Mouse (Mus musculus) adrenal gland, postnatal 25 days (tissue): ENCODE data around the gene Ankrd39. TPM values are rescaled to one million over a fixed set of nuclear protein-coding genes. Genes with fewer than 3 reads are reported as not detected.

Source experiments
- DNase-seq: peaks from one replicate; pipeline ENCODE4 v3.0.0; 2021; ENCODE audit warnings: mixed read lengths
- total RNA-seq: library from RNA; stranded (reverse); gene quantifications from 2 replicates; pipeline ENCODE4 v1.2.3, GENCODE M21; 2021

The Ankrd39 gene
- total RNA-seq, 1 experiment from 2014 or later: 19.7 TPM

DNA sequence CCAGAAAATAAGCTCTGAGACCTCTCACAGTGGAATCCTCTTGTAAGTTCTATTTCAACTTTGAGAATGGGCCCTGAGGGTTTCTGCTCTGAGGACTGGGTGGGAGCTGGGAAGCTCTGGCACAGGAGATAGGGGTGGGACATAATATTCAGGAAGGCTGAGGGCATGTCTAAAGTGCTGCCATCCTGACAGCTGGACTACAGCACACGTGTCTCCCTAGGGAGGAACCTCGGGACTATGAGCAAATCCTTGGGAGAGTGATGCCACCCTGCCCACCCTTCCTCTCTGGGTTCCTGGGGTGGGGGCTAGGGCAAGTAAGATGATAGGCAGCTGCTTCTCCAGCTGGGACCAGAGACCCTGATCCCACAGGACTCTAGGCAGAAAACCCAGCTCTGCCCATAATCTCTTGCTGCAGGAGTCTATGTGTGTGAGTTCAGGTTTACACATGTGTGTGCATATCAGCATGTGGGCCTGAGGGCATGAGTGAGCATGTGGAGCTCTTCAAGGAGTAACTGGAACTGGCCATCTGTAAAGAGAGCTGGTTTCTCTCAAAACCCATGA, 25.0 kb upstream of the Ankrd39 start:
- DNase-seq: no peak

DNA sequence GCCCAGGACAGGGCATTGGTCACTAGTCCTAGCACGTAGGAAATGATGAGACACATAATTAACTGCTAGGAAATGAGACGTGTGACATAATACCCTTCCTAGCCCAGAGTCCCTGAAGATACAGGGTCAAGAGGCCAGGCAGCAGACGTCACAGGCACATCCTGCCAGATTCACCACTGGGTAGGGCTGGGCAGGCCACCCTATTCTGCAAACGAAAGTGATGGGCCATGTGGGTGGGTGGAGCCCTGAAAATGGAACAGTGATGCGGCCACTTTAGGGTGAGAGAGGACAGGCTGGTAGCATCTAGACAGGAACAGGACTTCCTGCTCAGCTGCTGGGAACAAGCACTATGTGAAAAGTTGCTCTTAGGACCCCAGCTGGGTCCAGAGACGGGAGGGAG, 24.4 kb upstream of the Ankrd39 start:
- DNase-seq: peak; percentile 66

DNA sequence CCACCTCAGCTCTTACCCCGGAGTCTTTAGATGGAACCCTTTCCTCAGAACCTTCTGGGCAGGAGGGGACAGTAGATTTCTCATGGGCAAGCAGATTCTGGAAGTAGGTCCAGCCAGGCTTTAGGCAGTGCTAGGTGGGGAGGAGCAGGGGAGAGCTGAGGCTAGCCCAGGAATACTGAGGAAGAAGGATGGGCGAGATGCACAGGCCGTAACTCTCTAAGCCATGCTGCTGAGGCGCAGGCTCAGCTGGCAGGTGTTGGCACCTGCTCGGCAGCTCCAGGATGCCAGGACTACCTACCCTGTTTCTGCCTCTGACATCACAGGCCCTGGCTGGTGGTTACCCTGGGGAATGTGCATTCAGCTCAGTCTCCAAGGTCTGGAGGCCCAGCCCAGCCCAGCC, 23.1 kb upstream of the Ankrd39 start:
- DNase-seq: no peak

DNA sequence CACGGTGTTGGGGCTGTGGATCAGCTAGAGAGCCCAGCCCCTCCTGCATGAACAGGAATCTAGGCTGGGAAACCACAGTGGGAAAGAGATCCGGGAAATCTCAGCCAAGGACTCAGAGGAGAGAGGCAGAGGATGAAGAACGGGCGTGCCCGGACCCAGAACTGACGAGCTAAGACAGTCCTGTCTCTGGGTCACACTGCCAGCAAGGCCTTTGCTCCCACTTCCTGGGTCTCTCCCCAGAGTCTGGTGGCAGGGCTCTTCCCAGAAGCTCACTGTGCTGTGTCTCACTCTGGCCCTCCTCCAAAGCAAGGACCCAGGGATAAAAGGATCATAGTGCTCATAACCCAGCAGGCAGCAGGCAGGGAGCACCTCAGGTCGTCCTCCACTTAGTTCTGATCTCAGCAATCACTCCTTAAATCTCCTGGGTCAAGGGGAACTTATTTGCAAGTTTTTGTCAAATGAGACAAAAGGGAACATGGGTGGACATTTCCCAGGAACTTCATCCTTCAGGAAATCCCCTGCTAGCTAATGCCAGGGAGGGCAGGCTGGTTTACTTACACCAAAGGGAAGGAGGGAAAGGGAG, 22.5 kb upstream of the Ankrd39 start:
- DNase-seq: no peak

DNA sequence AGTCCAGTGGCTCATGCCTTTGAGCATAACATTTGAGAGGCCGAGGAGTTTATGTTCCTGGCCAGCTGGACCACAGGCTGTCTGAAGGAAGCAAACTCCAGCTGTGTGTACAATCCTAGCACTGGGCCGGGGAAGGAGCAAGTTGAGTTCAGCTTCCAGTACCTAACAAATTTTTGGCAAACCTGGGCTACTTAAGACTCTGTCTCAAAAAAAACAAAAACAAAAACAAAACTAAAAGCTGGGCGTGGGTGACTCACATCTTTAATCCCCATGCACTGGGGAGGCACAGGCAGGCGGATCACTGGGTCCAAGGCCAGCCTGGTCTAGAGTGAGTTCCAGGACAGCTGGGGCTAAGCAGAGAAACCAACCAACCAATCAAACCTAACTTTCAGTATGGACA, 21.5 kb upstream of the Ankrd39 start:
- DNase-seq: peak; percentile 37

DNA sequence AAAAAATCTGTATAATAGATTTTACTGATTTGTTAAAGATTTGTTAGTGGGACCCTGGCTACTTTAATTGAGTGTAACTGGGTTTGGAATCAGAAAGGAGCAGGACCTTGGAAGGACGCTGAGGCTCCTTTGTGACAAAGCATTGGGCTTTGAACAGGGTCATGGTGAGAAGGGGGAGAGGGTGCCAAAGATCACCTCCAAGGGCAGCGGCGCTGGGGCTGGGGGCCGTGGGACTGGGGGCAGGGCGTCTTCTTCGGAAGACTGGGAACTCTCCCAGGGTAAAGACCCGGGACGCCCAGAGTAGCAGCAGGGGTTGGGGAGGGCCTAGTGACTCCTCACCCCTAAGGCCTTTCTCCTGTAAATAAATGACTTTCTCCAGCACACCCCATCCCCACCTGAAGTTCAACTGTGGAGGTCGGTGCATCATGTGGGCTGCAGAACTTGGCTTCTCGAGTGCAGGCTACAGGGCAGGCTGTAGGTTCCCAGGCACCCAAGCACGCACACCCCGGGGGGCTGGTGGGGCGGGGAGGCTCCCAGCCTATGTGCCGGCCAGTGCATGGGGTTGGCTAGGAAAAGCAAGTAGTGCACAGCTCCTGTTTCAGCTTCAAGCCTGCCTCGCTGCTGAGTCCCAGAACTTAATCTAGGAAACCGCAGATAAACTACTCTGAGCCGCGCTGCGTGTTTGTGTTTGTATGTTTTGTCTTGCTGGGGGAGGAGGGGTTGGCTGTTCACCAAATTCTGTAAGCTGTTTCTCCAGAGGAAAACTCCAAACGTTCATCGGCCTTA, 20.8 kb upstream of the Ankrd39 start:
- DNase-seq: no peak

DNA sequence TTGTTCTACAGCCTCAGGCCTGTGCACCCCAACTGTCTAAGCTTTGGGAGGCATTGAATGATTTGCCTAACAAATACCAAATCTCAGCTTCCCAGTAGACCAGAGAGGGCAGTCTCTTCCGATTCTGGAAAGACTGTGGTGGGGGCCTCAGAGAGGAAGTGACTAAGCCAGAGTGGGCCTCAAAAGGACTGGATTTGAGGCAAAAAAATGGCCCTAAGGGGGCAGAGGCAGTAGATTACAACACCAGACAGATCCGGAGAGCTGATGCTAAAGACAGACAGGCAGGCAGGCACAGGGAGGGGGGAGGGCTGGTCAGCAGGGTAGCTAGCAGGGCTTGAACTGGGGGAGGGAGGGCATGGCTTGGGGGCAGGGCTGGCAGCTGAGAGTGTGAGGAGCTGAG, 19.2 kb upstream of the Ankrd39 start:
- DNase-seq: no peak

DNA sequence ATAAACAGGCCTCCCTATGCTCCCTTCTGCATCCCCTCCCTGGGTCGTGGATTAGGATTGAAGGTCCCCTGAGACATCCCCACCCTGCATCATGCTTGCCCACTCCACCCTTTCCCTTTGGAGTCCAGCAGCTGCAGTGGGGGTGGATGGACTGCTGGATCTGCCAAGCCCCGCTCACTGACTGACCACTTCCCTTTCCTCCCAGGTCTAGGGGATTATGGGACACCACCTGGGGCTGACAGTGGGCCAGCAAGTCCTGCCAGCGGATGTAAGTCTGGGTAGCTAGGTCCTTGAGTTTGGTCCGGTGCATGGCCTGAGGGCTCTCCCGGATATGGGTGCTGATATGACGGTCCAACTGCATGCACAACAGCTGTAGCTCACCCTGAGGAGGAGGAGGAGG, 16.9 kb upstream of the Ankrd39 start:
- DNase-seq: no peak

DNA sequence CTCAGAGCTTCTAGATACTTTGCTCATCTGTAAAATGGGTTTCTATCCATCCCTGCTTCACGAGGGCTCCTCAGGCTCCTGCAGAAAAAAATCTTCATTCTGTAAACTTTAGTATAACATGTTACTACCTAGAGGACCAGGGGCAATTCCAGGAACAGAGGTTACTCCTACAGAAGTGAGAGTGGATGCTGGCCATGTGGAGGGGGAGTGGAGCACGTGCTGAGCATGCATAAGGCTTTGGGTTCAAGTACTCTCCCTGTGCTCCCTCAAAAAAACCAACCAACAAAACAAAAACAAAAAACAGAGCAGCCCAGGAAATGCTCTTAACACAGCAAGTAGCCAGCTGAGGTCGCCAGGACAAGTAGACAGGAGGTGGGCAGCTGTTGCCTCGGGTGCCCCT, 16.4 kb upstream of the Ankrd39 start:
- no peak for DNase-seq

DNA sequence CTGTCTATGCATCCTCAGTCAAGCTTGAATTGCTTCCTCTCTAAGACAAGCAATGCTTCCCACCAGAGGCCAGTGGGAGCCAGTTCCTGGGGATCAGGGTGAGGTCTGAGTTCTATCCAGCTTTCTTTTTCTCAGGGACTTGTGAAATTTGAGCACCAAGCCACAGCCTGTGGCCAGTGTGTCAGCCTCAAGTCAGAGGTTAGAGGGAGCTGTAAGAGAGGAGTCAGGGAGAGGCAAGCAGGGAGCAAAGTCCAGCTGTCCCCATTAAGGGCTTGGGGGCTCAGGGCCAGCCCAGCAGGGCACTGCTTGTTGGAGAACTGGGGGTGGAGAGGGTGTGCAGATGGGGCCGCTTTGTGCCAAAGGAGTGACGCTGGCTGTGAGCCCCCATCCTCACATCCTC, 16.0 kb upstream of the Ankrd39 start:
- no peak for DNase-seq

DNA sequence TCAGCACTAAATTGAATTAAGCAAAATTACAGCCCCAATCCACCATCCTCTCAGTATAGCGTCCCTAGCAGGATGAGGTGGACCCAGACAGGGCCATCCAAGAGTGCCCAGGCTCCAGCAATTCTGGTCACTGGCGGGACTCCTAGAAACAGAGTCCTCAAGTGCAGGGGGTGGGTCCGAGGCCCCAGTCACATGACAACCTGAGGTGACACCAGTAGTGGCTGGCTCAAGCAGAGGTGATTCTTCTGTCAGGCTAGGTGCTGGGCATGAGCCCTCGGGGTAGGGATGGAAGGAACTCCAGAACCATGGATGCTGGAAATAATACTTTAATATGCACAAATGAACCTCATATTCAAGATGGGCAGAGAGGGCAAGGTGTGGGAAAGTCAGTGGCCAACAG, 15.1 kb upstream of the Ankrd39 start:
- no peak for DNase-seq

DNA sequence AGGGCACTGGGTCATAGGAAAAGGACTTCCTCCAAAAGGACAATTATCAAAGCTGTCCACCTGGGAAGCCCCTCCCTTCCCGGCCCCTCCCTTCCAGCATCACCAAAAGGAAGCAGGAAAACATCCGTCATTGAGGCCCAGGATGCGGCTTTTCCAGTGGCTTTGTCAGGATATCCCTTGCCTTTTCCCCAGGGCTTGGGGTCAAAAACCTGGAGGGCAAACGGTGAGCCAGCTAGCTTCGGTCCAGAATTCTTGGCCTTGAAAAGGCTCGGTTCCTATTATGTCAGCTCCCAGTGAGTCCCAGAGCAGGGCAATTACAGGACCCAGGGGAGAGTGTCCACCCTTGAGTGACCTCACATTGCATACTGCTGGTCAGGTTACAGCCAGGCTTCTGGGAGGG, 13.7 kb upstream of the Ankrd39 start:
- no peak for DNase-seq

DNA sequence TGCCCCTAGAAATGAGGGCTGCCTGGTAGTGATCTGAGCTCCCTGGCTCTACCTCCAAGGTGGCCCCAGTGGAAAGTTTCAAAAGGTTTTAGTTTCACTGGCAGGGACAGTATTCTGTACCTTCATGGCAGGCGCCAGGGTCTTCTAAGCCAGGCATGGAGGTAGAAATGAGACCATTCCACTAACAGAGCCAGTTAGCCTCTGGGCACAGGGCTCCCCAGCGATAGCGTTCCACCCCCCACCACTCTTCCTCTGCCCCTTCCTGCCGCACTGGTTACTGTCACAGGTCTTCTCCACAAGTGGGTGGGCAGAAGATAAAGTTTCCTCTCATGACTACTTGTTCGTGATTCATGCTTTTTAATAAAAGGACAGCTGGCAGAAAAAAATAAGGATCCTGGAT, 12.6 kb upstream of the Ankrd39 start:
- DNase-seq: no peak

DNA sequence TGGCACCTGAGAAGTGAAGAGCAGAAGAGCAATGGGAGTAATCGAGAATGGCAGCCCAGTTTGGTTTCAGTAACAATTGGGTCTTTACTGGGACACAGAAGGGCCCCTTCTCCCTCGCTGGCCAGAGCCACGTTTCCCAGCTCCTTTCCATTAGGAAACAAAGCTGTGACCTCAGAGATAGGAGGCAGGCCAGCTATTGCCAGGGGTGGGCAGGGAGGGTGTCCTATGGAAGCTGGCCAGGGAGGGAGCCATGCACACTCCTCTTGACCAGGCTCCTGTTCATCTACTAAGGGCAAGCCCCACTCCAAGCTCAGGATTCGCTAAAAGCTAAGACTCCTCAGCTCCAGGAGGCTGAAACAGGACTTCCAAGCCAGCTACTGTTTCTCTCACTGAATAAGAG, 12.0 kb upstream of the Ankrd39 start:
- DNase-seq: no peak

DNA sequence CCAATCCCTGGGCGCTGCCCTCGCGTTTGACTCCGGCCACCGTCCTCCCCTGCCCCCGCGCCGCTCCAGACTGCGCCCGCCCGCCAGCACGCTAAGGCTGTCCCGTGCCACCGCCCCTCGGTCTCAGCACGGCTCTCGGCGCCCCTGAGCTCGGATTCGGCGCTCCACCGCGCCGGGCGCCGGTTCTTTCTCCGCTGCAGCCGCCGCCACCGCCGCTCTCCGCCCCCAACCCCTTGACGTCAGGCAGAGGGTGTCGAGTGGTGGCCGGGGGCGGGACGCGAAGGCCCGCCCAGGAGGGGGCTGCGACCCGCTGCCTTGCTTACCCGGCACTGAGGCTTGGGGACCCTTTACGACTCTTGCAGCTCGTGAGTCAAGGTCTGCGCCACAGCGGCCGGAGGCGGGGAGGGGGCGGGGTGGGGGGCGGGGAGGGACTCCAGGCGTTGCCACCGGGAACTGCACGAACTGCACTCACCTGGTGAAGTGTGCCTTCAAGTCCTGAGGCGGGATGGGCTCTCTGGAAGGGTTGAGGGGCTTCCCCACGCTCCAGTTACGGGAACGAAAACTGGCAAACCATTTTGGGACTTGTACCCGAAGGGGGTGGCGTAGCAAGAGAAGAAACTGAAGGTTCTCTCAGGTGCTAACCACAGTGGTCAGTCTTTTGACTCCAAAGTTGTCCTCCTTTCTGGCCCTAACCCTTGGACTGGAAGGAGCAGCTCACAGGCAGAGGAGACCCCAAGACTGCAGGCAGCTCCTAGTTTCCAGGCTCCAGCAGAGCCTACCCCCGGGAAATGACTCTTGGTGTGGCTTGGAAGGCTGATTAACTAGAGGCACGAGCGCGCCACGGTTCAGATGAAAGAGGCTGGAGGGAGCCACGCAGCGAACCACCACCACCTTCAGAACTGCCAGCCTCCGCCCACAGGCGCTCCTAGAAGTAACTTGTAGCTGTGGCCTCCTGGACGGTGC, 11.1 kb upstream of the Ankrd39 start, which contains the start of gene Sema4c:
Gene Sema4c, minus strand, starts transcription at position 319 of the 963 bp plus-strand sequence.
- DNase-seq: peak; percentile 79

DNA sequence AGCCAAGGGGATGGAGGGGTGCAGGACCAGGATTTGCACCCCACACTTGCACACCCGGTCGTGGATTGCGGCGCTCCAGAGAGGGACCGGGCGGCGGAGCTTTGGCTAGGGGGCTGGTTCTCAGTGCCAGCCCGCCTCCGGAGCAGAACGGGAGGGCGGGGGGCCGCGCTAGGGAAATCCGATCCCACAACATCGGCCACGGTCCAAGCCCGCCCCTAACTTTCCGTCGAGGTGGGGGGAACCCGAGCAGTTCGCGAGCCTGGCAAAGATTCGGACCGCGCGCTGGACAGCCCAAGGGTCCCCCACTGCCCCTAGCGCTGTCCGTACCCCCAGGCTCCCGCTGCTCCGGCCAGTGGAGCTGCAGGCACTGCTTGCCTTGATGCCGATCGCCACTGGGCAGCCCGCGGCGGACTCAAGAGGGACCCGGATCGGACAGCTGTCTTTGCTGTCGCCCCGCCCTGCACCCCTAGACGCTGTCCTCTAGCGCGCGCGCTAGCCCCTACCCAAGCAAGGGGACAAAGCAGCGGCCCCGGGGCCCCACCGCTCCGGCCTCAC, 10.3 kb upstream of the Ankrd39 start:
- DNase-seq: peak; percentile 78

DNA sequence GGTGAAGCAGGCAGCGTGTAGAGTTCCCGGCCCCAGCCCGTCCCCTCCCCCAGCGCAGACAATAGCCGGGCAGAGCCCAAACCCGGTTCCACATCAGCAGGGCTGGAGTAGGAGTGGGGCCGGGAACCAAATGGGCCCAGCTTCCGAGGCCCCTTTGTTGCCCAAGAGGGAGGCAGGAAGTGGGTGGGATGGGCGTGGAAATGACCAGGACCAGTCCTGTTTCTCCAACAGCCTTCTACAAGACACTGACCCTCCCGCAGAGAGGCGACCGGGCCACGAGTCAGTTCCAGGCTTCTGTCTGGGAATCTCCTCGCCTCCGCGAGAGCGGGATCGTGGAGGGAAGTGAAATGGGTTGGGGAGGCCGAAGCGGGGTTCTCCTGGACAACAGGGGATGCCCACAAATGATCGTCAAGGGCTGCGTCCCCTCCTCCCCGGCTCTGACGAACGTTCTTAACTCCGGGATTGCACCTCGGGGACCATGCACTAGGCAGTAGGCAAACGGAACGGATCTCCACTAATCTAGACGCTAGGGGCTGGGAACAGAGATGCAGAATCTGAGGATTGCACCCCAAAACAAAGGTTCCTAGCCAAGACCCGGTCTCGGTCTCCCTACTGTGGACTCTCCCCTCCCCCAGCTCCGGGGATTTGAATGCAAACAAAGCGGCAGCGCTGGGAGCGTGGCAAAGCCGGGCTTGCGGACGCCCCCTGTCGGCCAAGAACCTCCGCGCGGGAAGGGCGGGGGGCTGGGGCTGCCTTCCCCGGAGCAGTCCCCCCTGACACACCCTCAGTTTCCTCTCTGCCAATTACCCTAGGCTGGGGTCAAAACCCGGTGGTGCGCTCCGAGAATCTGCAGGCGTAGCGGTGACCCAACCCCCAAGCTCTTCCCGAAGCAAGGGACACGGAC, 9.6 kb upstream of the Ankrd39 start:
- DNase-seq: peak; percentile 92

DNA sequence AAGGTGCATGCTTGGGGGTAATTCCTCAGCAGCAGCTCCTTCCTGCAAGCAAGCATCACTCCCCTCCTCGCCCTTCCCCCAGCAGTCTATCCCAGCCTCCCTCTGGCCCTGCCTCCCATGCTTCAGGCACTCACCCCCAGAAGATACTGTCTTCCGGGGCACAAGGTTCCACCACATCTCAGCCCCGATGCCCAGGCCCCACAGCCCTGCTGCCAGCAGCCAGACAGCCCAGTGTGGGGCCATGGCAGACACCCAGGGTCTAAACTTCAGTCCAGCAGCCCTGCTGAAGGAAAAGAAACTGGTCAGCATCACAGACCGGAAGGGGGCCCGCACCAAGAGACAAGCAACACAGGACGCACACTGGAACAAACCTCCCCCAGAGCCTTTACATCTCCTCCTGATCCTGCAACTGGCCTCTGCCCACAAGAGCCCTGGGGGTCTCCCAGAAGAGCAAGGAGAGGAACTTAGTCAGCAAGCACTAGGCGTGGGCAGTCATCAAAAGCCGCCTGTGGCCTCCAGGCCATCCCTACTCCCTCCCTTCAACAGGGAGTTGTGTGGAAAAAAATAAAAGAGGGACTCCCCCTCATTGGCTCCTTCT, 8.7 kb upstream of the Ankrd39 start:
- no peak for DNase-seq

DNA sequence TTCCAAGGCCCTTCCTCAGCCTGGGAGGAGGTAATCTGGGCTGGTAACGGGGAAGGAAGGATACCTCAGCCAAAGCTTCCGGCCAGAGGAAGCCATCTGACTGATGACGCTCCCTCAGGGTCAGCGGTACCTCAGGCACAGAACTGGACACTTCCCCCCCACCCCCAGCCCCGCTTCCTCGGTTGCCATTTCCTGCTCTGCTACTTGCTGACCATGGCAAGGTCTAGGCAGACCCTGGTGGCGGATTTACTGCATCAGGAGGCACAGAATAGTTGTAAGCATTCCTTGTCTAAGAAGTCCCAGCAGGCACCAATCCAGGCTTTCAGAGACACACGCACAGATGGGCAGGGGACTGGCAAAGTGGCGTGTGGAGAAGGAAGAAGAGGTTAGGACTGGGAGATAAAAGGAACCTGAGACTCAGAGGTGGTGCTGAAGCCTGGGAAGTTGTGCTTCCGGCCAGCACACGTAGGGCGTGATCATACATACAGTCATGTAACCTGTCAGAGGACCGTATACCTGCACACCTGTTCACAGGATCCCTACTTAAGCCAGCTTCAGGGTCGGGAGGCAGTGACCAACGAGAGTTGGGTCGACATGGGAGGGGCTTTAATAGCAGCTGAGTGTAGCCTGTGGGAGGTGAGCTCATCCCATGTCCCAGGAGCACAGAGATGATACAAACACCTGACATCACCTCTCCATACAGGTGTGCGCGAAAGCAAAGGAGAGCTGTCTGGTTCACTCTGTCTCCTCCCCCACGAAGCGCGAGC, 7.6 kb upstream of the Ankrd39 start:
- no peak for DNase-seq

DNA sequence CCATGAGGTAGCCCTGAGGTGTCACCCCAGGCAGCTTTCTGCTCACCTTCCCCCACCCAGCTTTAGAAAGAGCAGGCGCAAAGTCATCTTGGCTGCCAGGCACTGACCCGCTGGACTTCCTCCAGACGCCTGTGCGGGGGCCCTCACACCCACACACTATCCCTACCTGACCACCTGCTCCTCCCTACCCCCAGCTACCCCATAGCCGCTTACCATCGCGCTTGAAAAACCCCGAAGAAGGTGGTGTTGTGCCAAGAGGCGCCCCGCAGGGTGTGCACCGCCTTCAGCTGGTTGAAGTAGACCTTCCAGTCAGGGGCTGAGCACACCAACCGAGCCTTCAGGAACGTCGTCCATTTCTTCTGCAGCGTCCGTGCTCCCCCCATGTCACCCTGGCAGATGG, 5.3 kb upstream of the Ankrd39 start:
- DNase-seq: no peak
